Mouse (Mus musculus) kidney, adult 8-10 months (tissue): ENCODE results near the gene Pef1.

Source experiments
- DNase-seq, 2 experiments: peaks; one replicate each; pipeline ENCODE4 v3.0.0; 2022

Pef1 gene

DNA sequence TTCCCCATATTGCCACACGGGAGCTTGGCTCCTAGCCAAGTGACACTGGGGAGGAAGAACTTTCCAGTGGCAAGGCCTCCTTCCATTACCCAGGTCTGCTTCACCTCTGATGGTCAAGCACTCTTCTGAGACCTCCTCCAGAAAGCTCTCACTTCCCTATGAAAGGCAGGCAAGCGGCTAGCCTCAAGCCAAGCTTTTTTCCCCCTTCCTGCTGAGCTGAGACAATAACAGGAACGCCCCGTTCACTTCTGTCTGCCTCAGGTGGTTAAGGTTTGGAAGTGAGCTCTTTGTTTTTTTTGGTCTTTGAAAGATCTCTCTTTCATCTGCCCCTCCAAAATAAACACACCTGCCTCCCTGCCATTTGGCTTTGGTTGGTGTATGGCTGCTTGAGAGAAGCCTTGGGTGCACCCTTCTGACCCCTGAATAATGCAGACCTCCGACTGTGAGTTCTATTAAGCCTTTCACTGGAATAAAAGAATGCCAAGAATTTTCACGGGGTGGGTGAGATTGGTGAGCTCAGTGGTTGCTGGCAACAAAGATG is at the start of gene Pef1:
Gene Pef1, plus strand, starts transcription at position 448 of the 541 bp plus-strand sequence.
- no peak for DNase-seq

DNA sequence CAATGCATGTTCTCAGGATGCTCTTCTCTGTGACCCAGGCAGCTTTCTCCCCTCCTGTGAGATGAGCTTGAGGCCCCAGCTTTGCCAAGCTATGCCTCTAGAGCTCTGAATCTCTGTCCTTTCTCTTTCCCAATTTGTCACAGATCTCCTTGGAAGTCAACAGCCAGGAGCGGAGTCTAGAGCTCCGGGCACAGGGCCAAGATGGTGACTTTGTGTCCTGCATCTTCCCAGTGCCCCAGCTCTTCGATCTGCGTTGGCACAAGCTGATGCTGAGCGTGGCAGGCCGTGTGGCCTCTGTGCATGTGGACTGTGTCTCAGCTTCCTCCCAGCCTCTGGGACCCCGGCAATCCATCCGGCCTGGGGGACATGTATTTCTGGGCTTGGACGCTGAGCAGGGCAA is 49.2 kb upstream of the Pef1 start:
- no peak for DNase-seq

DNA sequence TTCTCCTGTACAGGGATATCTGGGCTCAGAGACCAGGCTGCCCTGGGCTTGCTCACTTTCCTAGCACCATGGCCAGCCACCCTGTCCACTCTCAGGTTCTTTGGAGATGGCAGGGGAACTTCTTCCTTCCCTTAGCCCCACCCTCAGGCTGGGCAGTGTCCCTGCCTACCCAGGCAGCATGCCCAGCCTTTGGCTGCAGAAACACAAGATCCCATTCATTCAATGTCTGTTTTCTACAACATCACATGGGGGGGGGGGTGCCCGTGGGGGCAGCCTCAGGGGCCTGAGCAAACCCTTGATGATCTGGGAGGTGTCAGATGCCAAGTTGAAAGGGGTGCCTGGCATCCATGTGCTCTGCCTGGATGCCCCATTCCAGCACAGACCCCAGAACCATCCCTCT is 47.6 kb upstream of the Pef1 start:
- DNase-seq: no peak

DNA sequence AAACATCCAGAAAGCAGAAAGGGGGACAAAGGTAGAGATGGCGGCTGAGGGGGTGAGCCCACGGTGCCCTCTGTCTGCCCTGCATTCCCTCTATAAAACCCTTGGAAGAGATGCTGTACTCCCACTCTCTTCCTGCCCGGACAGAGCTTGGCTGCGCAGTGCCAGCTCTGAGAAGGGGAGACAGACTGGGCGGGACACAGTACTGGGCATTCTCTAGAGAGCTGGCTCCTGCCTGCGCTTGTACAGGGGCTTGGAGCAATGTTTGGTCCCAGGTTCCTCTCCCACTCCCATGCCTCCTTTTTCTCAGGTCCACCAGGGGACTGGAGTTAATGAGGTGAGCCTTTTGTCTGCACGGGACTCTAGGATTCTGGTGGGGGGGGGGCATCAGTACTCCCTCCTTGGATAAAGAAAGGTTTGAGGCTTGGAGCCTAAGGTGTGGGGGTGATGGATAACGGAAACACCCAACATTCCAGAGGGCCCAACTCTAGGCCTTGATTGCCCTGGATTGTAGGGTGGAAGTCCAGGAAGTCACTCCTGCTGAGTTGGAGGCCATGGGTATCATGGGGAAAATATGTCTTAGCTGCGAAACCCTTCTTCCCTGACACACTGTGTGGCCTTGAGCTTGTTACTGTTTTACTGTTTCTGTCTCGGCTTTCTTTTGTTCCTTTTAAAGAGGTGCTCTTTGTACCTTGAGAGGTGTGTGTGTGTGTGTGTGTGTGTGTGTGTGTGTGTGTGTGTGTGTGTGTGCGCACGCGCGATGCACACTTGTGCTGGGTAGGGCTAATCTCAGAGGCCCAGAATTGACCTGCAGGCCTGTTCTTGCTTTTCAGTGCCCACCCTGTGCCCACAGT is 47.0 kb upstream of the Pef1 start:
- peak in 1 of 2 experiments; percentile 25 for DNase-seq

DNA sequence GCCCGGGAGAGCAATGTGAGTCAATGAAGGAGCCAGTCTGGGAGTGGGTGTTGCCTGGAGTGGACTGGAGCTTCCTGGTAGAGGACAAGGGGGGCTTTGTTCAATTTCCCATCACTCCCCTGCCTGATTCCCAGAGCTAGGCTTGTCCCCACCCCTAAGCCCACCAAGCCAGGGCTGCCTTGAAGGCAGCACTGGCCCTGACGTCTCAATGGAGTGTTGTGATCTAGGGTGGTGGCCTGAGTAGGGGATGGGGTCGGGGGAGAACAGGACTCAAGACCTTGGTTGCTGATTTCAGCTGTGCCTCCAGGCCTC is 46.4 kb upstream of the Pef1 start:
- no peak for DNase-seq

DNA sequence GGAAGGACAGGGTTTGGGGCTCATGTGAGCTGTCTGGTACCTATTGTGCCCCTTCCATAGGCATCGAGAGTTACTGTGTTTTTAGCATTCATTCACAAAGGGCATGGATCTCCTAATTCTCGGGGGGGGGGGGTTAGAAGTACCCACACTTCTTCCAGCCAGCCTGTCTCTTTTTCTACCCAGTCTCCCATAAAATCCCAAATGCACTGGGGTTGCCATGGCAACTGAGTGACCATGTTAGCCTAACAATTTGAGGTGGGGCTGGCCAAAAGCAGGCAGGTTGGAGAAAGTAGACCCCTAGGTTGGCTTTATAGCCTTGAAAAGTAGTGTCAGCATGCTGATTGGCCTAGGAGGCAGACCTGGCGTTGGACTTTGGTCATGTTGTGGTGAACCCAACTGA is 45.9 kb upstream of the Pef1 start:
- peak in 1 of 2 experiments; percentile 29 for DNase-seq

DNA sequence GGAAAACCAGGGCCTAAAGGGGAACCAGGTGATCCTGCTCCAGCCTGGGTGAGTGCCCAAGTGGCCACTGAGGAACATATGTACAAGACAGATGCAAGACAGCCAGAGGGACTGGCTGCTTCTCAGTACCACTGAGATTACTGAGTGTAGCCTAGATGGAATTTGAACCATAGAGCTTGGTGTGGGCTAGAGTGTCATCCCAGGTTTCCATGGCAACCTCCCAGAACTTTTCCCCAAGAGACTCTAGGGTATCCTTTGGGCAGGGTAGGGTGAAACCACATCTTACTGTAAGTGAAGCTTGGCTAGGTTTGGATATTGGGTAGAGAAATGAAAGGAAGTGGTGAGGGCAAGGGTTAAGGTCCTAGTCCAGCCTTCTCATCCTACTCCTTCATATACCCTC is 41.4 kb upstream of the Pef1 start:
- no peak for DNase-seq

DNA sequence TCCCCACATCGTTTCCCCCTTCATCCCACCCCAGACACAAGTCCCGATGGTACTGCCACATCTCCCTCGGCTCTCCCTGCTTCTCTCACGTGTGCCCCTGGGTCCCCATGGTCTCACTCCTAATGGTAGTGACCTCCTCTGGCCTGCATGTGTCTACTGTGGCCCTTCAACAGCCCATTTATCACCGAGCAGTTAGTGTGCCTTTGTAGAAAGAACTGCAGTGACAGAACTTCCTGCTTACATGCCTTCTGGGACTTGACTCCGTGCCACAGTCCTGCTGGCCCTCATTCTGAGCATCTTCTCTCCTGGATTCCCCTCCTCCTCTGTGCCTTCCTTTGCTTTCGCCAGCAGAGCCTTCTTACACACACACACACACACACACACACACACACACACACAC is 39.2 kb upstream of the Pef1 start:
- no peak for DNase-seq

DNA sequence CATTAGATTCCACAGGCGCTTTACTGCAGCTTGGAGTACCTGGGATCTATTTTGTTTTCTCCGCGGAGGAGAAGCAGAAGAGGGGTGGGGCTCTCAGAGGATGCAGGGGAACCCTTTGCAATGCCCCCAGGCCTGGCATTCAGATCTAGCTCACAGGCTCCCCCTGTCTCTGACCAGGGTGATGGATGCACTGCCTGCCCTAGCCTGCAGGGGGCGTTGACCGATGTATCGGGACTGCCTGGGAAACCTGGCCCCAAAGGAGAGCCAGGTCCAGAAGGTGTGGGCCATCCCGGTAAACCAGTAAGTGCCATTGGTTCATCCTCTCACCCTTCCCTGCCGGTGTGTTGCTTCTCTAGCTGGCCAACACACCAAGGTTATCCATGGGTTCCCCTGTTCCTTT is 35.5 kb upstream of the Pef1 start:
- peak in 1 of 2 experiments; percentile 49 for DNase-seq

DNA sequence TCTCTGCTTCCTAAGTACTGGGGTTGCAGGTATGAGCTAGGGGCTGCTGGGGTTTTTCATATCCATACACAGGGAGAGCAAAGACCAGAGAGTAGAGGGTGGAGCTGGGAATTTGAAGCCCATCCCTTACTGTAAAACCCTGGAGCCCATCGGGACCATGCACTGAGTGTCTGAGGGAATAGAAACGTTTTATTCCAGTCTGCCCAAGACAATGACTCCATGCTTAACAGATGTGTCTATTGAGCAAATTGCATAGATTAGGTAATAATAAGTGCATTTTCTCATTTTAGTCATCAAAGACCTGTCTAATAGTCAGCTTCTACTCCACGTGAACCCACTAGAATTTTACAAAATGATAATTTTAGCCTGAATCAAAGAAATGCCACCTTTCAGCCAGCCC is 31.8 kb upstream of the Pef1 start:
- no peak for DNase-seq

DNA sequence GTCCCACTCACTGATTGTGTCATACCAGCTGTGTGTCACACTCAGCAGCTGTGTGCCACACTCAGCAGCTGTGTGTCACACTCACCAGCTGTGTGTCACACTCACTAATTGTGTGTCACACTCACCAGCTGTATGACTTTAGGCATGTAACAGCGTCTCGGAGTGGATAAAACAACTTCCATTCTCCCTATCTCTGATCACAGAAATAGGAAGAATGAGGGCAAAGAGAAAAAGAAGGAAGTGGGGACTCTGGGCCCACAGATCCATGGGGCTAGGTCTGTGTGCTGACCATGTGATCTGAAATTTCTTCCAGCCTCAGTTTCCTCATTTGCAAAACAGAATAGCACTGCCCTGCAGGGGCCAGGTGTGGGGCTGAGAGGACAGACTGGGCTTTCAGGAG is 30.6 kb upstream of the Pef1 start:
- DNase-seq: no peak

DNA sequence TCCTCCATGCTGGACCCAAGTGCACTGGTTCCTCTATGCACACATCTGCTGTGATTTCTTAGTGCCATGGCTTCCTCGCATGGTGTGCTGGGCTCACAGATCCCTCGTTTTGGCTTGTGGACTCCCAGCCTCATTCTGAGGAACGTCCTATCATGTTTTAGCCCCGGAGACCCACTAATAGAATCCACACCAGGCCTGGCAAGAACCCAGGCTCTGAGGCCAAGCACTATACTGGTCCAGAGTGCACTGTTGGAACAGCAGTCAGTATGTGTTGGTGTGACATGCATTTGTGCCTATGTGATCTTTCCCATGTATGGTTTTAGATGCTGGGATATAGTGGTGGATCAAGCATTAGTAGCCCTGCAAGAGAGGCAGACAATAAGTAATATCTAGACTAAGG is 29.0 kb upstream of the Pef1 start:
- no peak for DNase-seq

DNA sequence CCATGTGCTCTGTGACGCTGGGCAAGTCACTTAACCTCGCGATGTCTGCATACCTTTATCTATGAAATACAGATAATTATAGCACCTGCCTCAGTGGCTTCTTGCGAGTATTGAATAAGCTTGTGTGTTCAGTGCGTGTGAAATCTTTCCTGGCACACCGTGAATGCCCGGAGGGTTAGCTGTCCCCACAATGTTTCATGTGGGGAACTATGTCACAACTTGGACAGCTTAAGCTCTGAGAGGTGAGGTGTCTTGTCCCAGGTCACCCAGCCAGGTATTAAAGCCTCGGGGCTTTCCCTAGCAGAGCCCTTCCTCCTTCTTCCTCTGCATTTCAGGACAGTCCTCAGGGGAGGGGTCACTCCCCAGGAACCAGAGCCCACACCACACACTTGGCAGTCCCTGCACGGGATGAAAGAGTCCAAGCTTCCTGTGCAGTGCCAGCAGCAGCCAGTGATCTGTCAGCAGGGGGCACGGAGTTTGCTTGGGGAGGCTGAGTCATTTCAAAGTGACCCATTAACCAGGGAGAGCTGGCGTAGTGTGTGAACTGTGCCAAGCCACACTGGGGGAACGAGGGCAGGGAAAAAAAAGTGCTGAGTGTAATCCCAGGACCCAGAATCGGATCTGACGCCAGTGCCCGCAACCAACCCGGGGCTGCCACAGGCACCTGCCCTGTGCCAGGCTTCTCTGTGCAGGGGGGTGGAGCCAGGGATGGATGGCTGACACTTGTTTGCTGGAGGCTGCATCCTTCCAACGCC is 27.4 kb upstream of the Pef1 start:
- peak; percentile 82 to 88 for DNase-seq

DNA sequence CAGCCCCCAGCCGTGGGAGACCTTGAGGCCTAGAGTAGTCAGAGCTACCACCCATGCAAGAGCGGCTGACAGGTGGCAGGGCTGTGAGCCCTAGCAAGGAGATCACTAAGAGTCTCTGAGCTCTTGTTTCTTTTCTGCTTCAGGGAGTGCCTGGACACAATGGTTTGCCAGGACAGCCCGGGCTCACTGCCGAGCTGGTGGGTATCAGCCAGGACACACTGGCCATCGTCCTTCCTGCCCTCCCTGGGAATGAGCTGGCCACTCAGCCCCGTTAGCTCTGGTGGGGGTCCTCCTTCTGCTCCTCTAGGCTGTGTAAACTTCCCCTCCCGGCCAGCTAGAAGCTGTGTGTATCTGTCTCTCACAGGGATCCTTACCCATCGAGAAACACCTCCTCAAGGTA is 25.5 kb upstream of the Pef1 start:
- DNase-seq: no peak

DNA sequence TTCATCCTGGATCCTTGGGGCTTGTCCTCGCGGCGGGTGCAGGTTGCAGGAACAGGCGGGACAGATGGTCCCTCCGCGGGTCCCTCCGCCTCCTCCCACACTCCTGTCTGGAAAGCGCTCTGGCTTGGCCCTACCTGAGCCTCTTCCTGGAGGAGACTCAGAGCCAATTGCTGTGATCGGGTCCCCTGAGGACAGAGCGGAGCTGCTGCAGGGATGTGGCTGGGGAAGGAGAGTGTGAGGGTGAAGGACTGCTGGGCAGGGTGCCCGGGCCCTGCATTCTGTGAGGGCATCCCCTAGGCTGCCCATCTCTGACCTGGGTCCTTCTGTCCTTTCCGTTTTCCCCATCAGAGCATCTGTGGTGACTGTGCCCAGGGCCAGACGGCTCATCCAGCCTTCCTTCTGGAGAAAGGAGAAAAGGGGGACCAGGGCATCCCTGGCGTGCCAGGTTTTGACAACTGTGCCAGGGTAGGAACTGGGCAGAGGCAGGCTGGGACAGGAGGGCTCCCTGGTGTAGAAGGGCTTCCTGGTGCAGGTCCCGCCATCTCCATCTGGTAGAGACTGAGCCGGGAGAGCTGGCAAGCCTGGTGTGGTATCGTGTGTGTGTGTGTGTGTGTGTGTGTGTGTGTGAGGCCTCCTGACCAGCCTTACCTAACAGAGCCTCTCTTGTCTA is 23.4 kb upstream of the Pef1 start:
- DNase-seq: no peak

DNA sequence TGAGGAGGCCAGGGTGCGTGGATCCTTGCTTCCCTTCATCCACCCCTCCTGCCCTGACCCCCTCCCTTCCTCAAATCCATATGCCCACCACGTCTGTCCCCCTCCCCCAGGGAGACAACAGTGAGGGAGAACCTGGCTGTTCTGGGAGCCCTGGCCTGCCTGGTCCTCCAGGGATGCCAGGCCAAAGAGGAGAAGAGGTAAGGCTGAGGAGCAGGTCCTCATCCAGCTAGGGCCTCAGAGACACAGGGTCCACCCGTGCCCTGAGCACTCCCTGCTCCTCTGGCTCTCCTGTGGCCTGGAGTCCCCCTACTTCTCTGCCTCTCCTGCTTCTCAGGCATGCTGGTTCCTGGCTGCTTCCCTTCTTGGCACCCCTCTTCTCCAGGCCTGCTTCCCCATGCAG is 22.8 kb upstream of the Pef1 start:
- DNase-seq: no peak

DNA sequence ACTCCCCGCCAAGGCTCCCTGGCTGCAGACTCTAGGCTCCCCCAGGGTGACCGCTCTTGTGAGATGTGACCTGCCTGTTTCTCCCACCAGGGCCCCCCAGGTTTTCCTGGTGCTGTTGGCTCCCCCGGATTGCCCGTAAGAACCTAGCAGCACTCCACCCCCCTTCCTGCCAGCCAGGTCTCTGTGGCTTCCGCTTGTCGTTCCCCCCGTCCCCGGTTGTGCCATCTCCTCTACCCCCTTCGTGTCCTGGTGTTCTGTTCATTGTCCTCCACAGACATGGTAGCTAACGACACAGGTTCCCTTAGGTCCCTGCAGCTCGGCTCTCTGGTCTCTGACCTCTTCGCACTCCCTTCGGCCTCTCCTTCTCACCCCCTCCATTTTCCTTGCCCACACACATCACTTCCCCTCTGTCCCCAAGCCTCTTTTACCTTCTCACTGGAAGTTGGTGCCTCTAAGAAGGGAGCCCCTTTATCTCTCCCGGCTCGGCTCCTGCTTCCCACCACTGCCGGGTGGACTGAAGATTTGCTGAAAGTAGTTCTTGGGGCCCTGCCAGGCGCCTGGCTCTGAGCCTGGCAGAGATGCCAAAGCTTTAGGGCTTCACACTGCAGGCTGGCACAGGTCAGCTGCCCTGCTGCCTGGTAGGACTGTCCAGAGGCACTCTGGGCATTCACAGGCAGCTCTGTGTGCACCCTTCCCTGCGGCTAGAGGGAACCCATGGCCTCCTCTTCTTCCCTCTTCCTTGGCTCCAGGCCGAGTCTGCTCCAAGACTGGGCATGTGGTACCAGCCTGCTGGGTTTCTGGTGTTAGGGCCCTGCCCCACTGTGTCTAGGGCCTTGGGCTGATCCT is 20.8 kb upstream of the Pef1 start:
- DNase-seq: peak; percentile 86 to 89

DNA sequence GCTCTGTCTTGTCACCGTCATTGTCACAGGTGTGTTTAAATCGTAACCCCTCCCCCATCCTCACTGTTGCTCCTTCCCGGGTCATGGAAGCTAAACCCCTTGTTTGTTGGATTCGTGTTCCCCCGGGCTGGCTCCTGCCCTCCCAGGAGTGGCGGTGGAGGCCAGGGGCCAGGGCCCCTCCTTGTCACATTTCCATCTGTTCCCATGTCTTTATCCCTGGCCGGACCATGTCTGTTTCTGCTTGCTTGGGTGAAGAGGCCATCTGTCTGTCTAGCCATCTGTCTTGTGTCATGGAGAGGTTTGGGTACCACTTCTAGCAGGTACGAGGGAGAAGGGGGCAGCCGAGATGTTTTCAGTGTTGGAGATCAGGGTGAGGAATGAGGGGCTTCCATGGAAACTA is 20.1 kb upstream of the Pef1 start:
- DNase-seq: no peak

DNA sequence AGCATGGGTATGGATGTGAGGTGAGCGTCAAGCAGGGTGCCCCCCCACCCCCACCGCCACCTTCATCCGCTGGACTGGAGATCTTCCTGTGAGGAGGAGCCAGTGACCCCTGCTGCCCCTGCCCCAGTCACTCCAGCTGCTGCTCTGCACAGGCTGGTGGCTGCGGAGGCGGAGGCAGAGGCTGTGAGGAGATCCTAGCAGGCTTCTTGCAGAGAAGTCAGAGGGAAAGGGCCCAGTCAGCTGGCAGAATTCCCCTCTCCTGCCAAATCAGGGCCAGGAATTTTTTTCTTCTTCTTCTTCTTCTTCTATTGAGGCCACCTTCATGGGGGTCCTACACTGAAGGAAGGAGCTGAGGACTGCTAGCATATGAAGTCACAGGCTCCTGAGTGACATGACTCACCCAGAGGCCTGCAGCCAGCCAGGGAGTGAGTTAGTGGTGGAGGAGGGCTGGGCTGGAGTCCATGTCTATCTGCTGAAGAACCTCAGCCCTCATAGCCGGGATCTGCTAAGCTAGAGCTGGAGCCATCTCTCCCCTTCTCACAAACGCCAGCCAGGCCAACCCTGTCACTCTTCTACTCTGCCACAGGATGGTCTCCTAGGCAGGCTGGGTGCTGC is 17.9 kb upstream of the Pef1 start:
- DNase-seq: no peak

DNA sequence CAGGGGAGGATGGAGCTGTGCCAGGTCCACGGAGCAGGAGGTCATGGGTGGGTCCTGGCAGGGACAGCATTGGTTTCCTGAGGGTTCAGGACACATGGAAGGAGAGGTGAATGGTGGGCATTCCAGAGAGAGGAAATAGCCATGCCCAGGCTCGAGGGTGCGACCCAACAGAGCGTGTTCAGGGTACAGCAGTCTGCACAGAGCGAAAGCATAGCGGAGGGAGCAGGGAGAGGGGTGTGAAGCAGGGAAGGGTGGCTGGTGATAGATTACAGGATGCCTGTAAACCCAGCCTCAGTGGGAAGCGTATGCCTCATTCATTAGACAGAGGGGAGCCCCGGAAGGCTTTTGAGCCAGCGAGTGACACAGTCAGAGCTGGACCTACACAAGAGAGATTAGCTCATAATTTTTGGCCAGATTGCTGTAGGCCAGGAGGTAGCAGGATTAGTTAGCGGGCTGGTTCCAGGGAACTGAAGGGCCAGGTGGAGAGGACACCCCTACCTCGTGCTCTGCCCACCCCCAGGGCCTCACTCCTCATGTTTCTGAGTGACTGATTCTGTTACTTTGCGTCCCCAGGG is 17.0 kb upstream of the Pef1 start:
- DNase-seq: no peak

DNA sequence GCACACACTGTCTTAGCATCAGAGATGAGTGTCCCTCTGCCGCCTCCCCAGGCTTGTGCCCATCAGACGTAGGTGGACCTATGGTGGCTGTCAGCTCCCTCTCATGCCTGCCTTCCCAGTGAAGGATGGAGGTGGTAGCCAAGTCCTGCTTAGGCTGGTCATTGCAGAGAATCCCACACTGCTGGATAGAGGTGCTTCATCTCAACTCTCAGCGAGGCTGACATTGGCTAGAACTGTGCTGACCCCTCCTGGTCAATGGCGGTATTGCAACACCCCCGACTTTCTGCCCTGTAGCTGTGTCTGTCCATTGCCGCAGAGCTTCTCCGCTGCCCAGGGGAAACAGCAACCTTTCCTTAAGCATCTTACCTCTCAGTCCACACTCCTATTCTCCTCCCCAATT is 15.1 kb upstream of the Pef1 start:
- peak; percentile 69 to 94 for DNase-seq

DNA sequence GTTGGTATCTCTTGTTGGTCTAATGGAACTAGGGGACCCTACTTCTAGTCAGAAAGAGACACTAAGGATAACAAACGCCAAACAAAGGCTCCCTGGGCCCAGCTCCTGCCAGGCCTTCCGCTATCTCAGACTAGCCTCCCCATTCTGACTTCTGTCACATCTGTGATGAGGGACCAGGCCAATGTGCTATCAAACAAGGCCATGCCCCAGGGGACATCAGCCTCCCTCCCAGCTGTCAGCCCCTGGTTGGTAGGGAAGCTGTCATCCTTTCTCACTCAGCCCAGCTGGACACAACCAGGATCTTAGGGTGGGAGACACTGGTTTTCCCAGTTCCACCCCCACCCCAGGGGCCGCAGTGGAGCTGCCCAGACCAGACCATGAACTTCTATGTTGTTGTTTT is 7.2 kb upstream of the Pef1 start:
- DNase-seq: no peak
